15 mouse cellular contexts compared by ENCODE assay signal in genomic region chr14:49293802-49294449, GRCm38 (mm10). TPM values are rescaled to one million over a fixed set of nuclear protein-coding genes. Genes with fewer than 3 reads are reported as not detected.
A peak's percentile ranks its signal among the peaks of the same experiment; 100 is the strongest.
DNase-seq lines count a peak whose midpoint lies in the region; ATAC-seq and TF ChIP-seq lines count a peak whose summit lies in the region.
"Had no signal": no experiment of that assay in that cellular context is flagged by ENCODE, and none has a peak within 500 bp of the region (broad histone marks: within the 10 kb centered on the region; RNA-seq: fewer than 3 reads in every experiment).

No protein-coding gene starts in this region.

- no peaks in the 10 kb centered on the region for H3K27me3 ChIP-seq in hindbrain, embryonic 12.5 days
- H3K27me3 ChIP-seq in midbrain, embryonic 16.5 days (ENCODE audit: control insufficient read depth, insufficient read depth, low read depth, low read length) = no peaks in the 10 kb centered on the region
- H3K27me3 ChIP-seq: liver, embryonic 15.5 days had no signal

- H3K9ac ChIP-seq in hindbrain, embryonic 12.5 days = no peak overlapping the region
- H3K9ac ChIP-seq in midbrain, embryonic 16.5 days (ENCODE audit: low read depth, low read length) = no peak overlapping the region
- H3K9ac ChIP-seq: liver, embryonic 15.5 days had no signal

- 18% methylated on average over 4 of the region's 4 CpGs for WGBS in hindbrain, embryonic 12.5 days
- 6% methylated on average over 4 of the region's 4 CpGs for WGBS in midbrain, embryonic 16.5 days
- WGBS in lung, adult 2 months = 47% methylated on average over 4 of the region's 4 CpGs

- TF ChIP-seq POLR2A in lung, adult 2 months (IDR thresholded peaks at IDR 0.05; ENCODE audit: borderline replicate concordance, extremely low read depth, low read depth, low read length) = no peak

- peak overlapping the region; percentile 30; the same call in 1 of the 2 replicates for H3K27ac ChIP-seq in hindbrain, embryonic 12.5 days
- 0 out of 2 replicates have a peak overlapping the region, but pooled peaks have one; percentile 11 for H3K27ac ChIP-seq in midbrain, embryonic 16.5 days (ENCODE audit: low read length)
- H3K27ac ChIP-seq: liver, embryonic 15.5 days; macrophage had no signal

- DNase-seq in Muller cell, postnatal 12 days (ENCODE audit: inconsistent ontology term) = peak; percentile 85
- DNase-seq in embryo, embryonic 10.5 days (ENCODE audit: low spot score) = peak; percentile 34
- no peak for DNase-seq in heart, postnatal 14 days
- no peak for DNase-seq in lung, adult 2 months
- DNase-seq in thymus, postnatal 10 days (ENCODE audit: low spot score in 2 of 2) = no peak
- DNase-seq: adrenal gland, postnatal 36 days; gastrocnemius, postnatal 14 days; kidney, adult 2 months had no signal

- peak; percentile 74 for ATAC-seq in hindbrain, embryonic 12.5 days (ENCODE audit: low FRiP score)
- peak; percentile 79 for ATAC-seq in midbrain, embryonic 16.5 days
- ATAC-seq in granulocyte monocyte progenitor cell, adult 5-6 weeks (replicated peaks; ENCODE audit: poor library complexity, severe bottlenecking) = no peak

- no peak overlapping the region for H3K4me2 ChIP-seq in hindbrain, embryonic 12.5 days (replicated peaks)
- no peak overlapping the region for H3K4me2 ChIP-seq in midbrain, embryonic 16.5 days (ENCODE audit: low read length)
- H3K4me2 ChIP-seq: liver, embryonic 15.5 days had no signal

- H3K4me3 ChIP-seq in hindbrain, embryonic 12.5 days = no peak overlapping the region
- H3K4me3 ChIP-seq in midbrain, embryonic 16.5 days (ENCODE audit: low read depth, low read length) = no peak overlapping the region
- no peak overlapping the region for H3K4me3 ChIP-seq in lung, adult 2 months (replicated peaks; ENCODE audit: extremely low read depth, low read depth, low read length)
- H3K4me3 ChIP-seq: liver, embryonic 15.5 days had no signal

- peaks cover 10% of the 10 kb centered on the region for H3K4me1 ChIP-seq in hindbrain, embryonic 12.5 days
- H3K4me1 ChIP-seq in midbrain, embryonic 16.5 days (ENCODE audit: control insufficient read depth, insufficient read depth, low read length) = peaks cover 3% of the 10 kb centered on the region; the same call in 1 of the 2 replicates
- H3K4me1 ChIP-seq in lung, adult 2 months (ENCODE audit: control insufficient read depth, insufficient read depth, low read length) = no peaks in the 10 kb centered on the region
- H3K4me1 ChIP-seq: liver, embryonic 15.5 days had no signal

- intact Hi-C loops in heart, postnatal 14 days (cut with DNase I) = no loop called here

- no peaks in the 10 kb centered on the region for H3K36me3 ChIP-seq in hindbrain, embryonic 12.5 days
- no peaks in the 10 kb centered on the region for H3K36me3 ChIP-seq in midbrain, embryonic 16.5 days (ENCODE audit: control insufficient read depth, insufficient read depth, low read length)
- H3K36me3 ChIP-seq: liver, embryonic 15.5 days had no signal

- no peak for TF ChIP-seq CTCF in lung, adult 2 months (IDR thresholded peaks at IDR 0.05; ENCODE audit: insufficient read depth, low read length)

- no peaks in the 10 kb centered on the region for H3K9me3 ChIP-seq in hindbrain, embryonic 12.5 days (replicated peaks)
- no peaks in the 10 kb centered on the region for H3K9me3 ChIP-seq in midbrain, embryonic 16.5 days (replicated peaks; ENCODE audit: control insufficient read depth, low read length, poor library complexity, severe bottlenecking)
- H3K9me3 ChIP-seq: liver, embryonic 15.5 days had no signal

RNA-seq across cellular contexts. Expression of gene ccdc198, which starts 48.7 kb away (rescaled TPM):
- 0.23 and 0.57 TPM in 2 replicates for polyA plus RNA-seq in hindbrain, embryonic 12.5 days (2016; fragmentation: Nextera tagmentation; extraction: Ambion mirVana)
- 0.06 and 0.08 TPM in 2 replicates for polyA plus RNA-seq in midbrain, embryonic 16.5 days (2015; fragmentation: Nextera tagmentation; extraction: Ambion mirVana)
- total RNA-seq in heart, postnatal 14 days (2021) = not detected
- not detected in 2 replicates for polyA plus RNA-seq in lung, adult 2 months (2012; rRNA removed)
- not detected in 2 replicates for total RNA-seq in granulocyte monocyte progenitor cell, adult 5-6 weeks (2014; fragmentation: Nextera tagmentation)
- not detected in 2 replicates for total RNA-seq in granulocyte monocyte progenitor cell, adult 5-6 weeks (2017)
- total RNA-seq: adrenal gland, postnatal 36 days; gastrocnemius, postnatal 14 days; layer of hippocampus, adult 18-20 months; left cerebral cortex, postnatal 10 days had no signal
- polyA plus RNA-seq: macrophage had no signal

Comparison
In these comparisons a context has a peak if more than half of its experiments do, and no peak if none do; other contexts are left out.
1. DNase-seq: peak in Muller cell, postnatal 12 days (single experiment) and embryo, embryonic 10.5 days (single experiment); none in heart, postnatal 14 days (0 of 2), lung, adult 2 months (single experiment) and thymus, postnatal 10 days (0 of 2).